Mouse (Mus musculus) erythroblast, embryonic 14.5 days (primary cell): ENCODE results near the gene Tex14.
"Not testable (repeated sequence)": the region's sequence is repeated elsewhere in the genome, so short reads cannot be mapped to it uniquely, and the experiment has no call there.

Experiments
- GATA1 ChIP-seq: IDR thresholded peaks from 2 replicates; pipeline ENCODE4 v1.6.1; 2012; ENCODE audit warnings: low read length, inconsistent platforms, mixed read lengths
- TAL1 ChIP-seq: IDR thresholded peaks from 3 replicates; pipeline ENCODE4 v1.6.1; 2012; ENCODE audit warnings: low read length, inconsistent platforms, mixed read lengths

DNA sequence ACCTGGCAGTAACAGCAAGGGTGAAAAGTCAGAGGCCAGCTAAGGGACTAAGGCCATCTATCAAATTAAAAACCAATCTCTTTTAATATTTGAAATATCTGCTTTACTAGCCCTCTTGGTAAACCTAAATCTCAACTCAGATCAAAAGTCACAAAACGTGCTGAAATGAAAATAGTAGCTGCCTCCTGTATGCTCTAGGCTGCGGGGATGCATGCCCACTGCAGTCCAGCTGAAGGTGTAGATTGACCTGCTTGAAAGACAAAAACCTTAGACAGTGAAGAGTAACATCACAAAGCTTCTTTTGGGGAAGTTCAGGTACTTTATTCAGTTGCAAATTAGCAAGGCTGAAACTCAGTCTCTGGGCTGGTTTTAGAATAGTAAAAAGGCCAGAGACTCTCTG is 74.3 kb downstream of the Tex14 start:
- TF ChIP-seq TAL1, GATA1: not testable (repeated sequence)
